Mouse (Mus musculus) bone marrow, adult 2 months (tissue): ENCODE measurements around the gene Fam19a5.

Experiments
- CTCF ChIP-seq: fragments of 200-500 bp; IDR thresholded peaks from 2 replicates; pipeline ENCODE4 v1.5.1; 2011; ENCODE audit warnings: low read length, control low read depth; ENCODE audit not compliant: control insufficient read depth, insufficient read depth
- POLR2A ChIP-seq: fragments of 200-500 bp; IDR thresholded peaks from 2 replicates; pipeline ENCODE4 v1.6.1; 2011; ENCODE audit warnings: low read depth, mild to moderate bottlenecking, control low read depth, low read length, borderline replicate concordance; ENCODE audit not compliant: control insufficient read depth

- no peak for TF ChIP-seq POLR2A
- TF ChIP-seq CTCF = no peak
Measured at GRCm38 (mm10) chr15:87624610-87625091, 80.6 kb downstream of the Fam19a5 start.
